Mouse (Mus musculus) heart, embryonic 13.5 days (tissue): ENCODE results near the gene Slc22a4. TPM values are rescaled to one million over a fixed set of nuclear protein-coding genes. Genes with fewer than 3 reads are reported as not detected.

ENCODE experiments used
- ATAC-seq: fragments of 200-750 bp; cut with Nextera tagmentation; 2 replicates; pipeline ENCODE4 v1.8.0; 2017; ENCODE audit warnings: moderate TSS enrichment; ENCODE audit not compliant: insufficient number of reproducible peaks, low FRiP score, low TSS enrichment; ENCODE audit errors: extremely low read depth
- H3K27ac ChIP-seq: fragments of 300-500 bp; sonication (generic); replicated peaks from 2 replicates; pipeline ENCODE4 v1.5.1; 2015; ENCODE audit warnings: moderate library complexity, mild to moderate bottlenecking, inconsistent platforms
- H3K27me3 ChIP-seq: fragments of 300-500 bp; sonication (generic); replicated peaks from 2 replicates; pipeline ENCODE4 v1.6.1; 2015; ENCODE audit warnings: mild to moderate bottlenecking, inconsistent platforms
- H3K36me3 ChIP-seq: fragments of 300-500 bp; sonication (generic); 2 replicates; pipeline ENCODE4 v1.6.1; 2015; ENCODE audit warnings: mild to moderate bottlenecking, inconsistent platforms
- H3K4me1 ChIP-seq: fragments of 300-500 bp; sonication (generic); 2 replicates; pipeline ENCODE4 v1.6.1; 2015; ENCODE audit warnings: inconsistent platforms
- H3K4me2 ChIP-seq: fragments of 300-500 bp; sonication (generic); 2 replicates; pipeline ENCODE4 v1.6.1; 2015; ENCODE audit warnings: inconsistent platforms, mild to moderate bottlenecking, moderate library complexity
- H3K4me3 ChIP-seq: fragments of 300-500 bp; sonication (generic); 2 replicates; pipeline ENCODE4 v1.5.1; 2015; ENCODE audit warnings: moderate library complexity, mild to moderate bottlenecking, inconsistent platforms
- H3K9ac ChIP-seq: fragments of 300-500 bp; sonication (generic); 2 replicates; pipeline ENCODE4 v1.6.1; 2015; ENCODE audit warnings: inconsistent platforms, mild to moderate bottlenecking, moderate library complexity
- H3K9me3 ChIP-seq: fragments of 300-500 bp; sonication (generic); 2 replicates; pipeline ENCODE4 v1.6.1; 2016; ENCODE audit warnings: inconsistent platforms
- WGBS: fragments of 180-500 bp; shearing (Covaris S2); methylation state at CpG from one replicate; pipeline ENCODE4 v1.1.7; 2015; ENCODE audit warnings: mixed read lengths; 5-methylcytosine and 5-hydroxymethylcytosine counted together
- polyA plus RNA-seq: library from polyadenylated mRNA; unstranded; fragments of >200 nt; fragmentation: Nextera tagmentation; extraction: Ambion mirVana; gene quantifications from 2 replicates; pipeline ENCODE4 v1.2.1, GENCODE M21; 2015

Slc22a4 gene
- 2.3 and 3.1 TPM in 2 replicates for polyA plus RNA-seq

DNA sequence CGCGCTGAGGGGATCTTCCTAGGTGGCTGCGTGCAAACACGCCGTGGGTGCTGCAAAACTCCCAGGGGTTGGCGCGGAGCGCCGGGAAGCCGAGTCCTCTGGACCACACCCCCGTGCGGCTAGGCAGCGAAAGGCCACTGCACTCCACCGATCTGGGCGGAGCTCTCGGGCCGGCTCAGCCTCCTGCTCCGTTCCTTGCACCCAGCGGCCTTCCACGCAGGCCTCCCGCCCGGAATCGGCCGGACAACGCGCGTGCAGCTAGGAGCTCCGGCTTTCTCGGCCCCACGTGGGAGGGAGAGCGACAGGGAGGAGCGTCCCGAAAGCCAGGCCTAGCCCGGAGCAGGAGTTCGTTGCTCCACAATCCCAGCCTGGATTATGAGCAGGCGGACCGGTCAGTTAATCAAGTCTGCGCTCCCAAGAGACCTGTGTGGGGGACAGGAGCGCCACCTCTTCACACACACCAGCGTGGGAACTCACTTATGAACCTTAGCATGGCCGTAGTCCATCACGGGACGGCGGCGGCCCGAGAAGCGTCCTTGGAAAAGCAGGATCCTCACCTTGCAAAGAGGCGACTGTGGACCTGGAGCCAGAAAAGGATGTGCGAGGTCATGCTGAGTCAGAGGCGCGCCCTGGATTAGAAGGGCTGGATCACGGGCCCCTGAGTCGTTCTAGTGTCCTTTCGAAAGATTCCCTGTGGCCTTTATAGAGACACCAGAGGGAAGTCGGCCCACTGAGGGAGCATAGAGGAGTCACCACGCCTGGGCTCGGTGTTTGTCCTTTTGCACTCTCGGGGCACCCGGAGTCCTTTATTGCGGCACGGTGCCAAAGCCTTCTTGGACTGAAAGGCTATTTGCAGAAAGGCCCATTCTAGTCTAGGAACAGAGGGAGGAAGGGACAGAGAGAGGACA lies at the start of gene Slc22a4:
TSS of gene Slc22a4 (minus strand) at position 47 of the 908 bp plus-strand sequence.
- Histone ChIP-seq H3K9ac (peak within 1 kb of the TSS; percentile 81), H3K4me3 (peak within 1 kb of the TSS; percentile 62), H3K4me1 (peaks cover 15% of the 10 kb centered on the region), H3K27ac (peak within 1 kb of the TSS; percentile 56), H3K36me3 (no peaks in the 10 kb centered on the region), H3K4me2 (peak within 1 kb of the TSS; percentile 92), H3K9me3 (no peaks in the 10 kb centered on the region), H3K27me3 (peaks cover 49% of the 10 kb centered on the region)
- WGBS, result 3% methylated on average over 61 of the region's 61 CpGs
- peak; percentile 90 for ATAC-seq

DNA sequence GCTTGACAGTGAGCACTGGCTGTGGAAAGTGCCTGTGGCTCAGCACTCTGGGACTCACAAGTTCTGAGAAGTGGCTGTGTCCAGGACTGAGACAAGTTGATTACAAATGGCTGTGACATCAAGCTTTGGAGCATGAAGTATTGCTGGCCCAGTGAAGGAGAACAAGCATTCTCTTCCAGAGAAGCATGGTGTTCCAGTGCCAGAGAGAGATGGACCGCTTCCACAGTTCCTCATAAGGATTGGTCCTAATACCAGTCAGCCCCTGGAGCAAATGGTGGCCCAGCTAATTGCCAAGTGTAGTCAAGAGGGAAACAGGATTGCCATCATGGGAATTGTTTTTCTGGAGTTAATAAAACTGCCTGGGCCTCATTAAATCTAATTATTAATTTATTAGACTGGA lies 48.2 kb upstream of the Slc22a4 start:
- 91% methylated on average over 1 of the region's 1 CpGs for WGBS
- no peak for ATAC-seq
- no peak overlapping the region for H3K4me2 ChIP-seq

DNA sequence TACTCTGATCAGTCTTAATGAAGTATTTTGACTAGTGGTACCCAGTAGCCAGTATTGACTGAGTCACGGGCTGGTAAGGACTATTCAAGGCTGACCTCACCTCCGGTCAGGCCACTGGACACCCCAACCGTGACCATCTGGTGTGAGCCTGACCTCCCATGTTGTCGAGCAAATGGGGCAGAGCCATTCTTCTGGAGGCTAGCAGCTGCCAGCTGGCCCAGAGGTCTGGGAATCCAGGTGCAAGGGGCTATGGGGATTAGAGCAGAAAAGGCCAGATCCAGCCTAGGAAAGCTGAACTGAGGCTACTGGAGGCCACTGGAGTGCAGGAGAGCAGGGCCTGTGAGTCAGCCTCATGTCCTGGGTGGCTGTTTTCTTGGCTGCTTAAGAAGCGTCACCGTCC lies 47.5 kb upstream of the Slc22a4 start:
- Histone ChIP-seq H3K9me3 (no peaks in the 10 kb centered on the region), H3K36me3 (no peaks in the 10 kb centered on the region), H3K27ac (no peak overlapping the region), H3K27me3 (peaks cover 61% of the 10 kb centered on the region), H3K4me3 (no peak overlapping the region), H3K9ac (no peak overlapping the region), H3K4me2 (no peak overlapping the region), H3K4me1 (peaks cover 22% of the 10 kb centered on the region)
- ATAC-seq, result no peak
- 71% methylated on average over 6 of the region's 6 CpGs for WGBS

More for the DNA sequence above, 48.2 kb upstream of the Slc22a4 start:
- Histone ChIP-seq H3K9ac (no peak overlapping the region), H3K27me3 (peaks cover 54% of the 10 kb centered on the region), H3K36me3 (no peaks in the 10 kb centered on the region), H3K9me3 (no peaks in the 10 kb centered on the region), H3K27ac (no peak overlapping the region), H3K4me3 (no peak overlapping the region), H3K4me1 (peaks cover 25% of the 10 kb centered on the region)

DNA sequence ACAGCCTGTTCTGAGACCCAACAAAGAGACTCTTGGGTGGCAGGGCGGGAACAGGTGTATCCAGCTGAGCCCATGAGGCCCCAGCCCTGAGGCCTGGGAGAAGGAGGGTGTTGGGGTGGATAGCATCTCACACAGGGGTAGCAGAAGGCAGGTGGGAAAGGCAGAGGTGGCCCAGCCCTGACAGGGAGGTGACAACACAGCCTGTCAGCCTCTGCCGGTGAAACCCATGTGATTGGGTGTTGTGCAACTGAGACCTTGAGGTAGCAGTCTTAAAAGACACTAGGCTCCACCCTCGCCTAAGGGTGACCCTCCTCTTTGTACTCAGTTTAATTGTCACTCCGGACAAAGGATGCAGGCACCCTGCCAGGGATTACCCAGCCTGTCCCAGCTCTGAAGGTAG lies 45.4 kb upstream of the Slc22a4 start:
- WGBS, result 50% methylated on average over 4 of the region's 4 CpGs

DNA sequence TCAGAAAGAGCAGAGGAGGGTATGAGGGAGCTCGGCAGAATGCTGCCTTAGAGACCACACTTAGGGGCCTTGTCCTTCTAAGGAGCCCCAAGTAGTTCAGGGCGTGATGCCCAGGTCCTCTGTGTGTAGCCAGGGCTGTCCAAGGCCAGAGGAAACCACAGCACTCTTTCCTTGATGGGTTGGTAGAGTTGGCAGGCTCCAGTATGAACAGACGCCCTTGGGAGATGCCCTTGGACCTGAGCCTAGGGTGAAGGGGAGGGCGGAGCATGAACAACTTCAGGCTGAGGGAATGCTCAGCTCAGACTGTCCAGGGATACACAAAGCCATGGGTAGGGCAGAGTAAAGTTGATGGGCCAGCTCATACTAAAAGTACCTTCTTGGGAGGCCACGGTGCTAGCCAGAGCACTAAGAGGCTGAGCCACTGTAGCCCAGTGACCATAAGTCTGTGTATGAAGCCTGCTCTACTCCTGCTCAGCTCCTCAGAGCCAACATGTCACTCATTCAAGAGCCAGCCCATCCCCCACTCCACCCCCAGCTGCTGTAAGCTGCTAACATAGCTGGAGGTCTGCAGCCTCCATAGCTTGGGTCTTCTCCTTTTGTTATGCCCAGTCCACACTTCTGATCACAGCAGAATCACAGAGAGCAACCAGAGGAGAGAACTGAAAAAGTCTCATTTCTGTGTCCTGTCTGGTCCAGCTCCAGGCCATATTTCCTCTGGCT lies 44.0 kb upstream of the Slc22a4 start:
- no peak overlapping the region for H3K4me3 ChIP-seq
- no peak overlapping the region for H3K9ac ChIP-seq
- no peak overlapping the region for H3K4me2 ChIP-seq
- peaks cover 92% of the 10 kb centered on the region for H3K27me3 ChIP-seq
- H3K4me1 ChIP-seq, result peaks cover 47% of the 10 kb centered on the region
- WGBS, result 85% methylated on average over 5 of the region's 5 CpGs
- H3K36me3 ChIP-seq, result no peaks in the 10 kb centered on the region
- no peak overlapping the region for H3K27ac ChIP-seq
- ATAC-seq, result no peak
- no peaks in the 10 kb centered on the region for H3K9me3 ChIP-seq

More for the DNA sequence above, 45.4 kb upstream of the Slc22a4 start:
- H3K4me3 ChIP-seq, result no peak overlapping the region
- H3K4me1 ChIP-seq, result peaks cover 33% of the 10 kb centered on the region
- peak overlapping the region; percentile 11; the same call in 1 of the 2 replicates for H3K4me2 ChIP-seq
- H3K9me3 ChIP-seq, result no peaks in the 10 kb centered on the region
- no peak for ATAC-seq
- H3K27ac ChIP-seq, result no peak overlapping the region
- H3K27me3 ChIP-seq, result peaks cover 82% of the 10 kb centered on the region
- H3K36me3 ChIP-seq, result no peaks in the 10 kb centered on the region
- 0 out of 2 replicates have a peak overlapping the region, but pooled peaks have one; percentile 6 for H3K9ac ChIP-seq

DNA sequence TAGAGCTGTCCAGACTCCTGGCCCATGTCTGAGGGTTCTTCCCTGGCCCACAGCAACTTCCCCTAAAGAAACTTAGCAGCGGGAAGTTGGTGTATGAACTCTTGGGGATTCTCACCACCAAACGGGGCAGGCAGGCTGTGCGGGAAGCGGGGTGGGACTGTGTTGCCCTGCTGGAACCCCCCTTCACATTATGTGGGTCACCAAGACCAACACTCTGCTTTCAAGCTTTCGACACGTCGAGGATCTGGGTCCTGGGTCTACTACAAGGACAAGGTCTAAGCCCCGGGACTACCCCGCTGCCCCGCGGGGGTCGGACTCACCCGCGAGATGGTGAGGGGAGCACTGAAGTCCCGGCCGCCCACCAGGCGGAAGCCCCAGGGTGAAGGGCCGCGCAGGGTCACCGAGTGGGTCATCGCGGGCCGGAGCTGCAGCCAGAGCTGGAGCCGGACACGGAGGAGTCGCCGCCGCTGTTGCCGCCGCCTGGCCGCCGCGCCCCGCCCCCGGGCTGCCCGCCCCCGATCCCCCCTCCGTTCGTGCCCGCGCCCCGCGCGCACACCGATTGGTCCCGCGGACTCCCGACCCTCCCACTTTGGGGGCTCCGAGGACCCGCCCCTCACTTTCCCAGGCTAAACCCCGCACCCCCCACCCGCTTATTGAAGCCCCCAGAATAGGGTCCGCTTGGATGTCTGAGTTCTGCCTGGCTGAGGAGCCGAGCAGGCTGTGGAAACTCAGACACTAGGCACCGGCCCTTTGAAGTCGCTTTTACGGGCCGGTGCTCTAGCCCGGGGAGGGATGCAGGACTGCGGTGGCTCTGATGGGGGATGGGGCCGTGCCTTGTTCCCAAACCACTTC lies 40.9 kb upstream of the Slc22a4 start, which contains the start of gene Pdlim4:
TSS of gene Pdlim4 (minus strand) at position 495 of the 852 bp plus-strand sequence.
- Histone ChIP-seq H3K4me2 (peak within 1 kb of the TSS; percentile 94), H3K4me3 (peak within 1 kb of the TSS; percentile 63), H3K9me3 (no peaks in the 10 kb centered on the region), H3K36me3 (no peaks in the 10 kb centered on the region), H3K27me3 (peaks cover 94% of the 10 kb centered on the region), H3K9ac (peak within 1 kb of the TSS; percentile 82), H3K4me1 (peaks cover 74% of the 10 kb centered on the region), H3K27ac (no peak within 1 kb of the TSS; the same call in 1 of the 2 replicates)
- ATAC-seq, result no peak
- WGBS, result 2% methylated on average over 55 of the region's 61 CpGs

DNA sequence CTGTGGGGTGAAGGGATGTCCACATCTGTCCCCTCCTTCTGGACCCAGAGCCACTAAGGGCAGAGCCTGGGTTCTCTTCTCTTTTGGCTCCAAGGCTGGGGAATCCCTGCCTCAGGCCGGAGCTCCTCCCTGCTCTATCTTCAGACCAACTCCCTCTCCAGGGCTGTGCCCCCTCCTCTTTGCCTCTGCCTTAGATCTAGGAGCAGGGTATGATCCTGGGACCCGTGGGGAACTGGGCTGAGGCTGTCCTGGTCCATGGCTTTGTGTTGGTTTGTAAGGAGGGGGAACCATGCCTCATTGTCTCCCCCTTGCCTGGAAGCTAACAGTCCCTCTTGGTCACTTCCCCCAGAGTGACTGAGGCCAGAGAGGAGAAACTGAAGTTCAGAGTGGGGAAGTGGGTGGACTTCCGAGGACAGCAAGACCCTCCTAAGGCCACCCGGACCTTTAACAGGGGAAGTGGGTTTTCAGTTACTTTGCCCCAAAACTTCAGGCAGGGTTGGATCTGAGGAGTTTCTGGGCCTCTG lies 40.2 kb upstream of the Slc22a4 start:
- Histone ChIP-seq H3K4me1 (peaks cover 69% of the 10 kb centered on the region), H3K9ac (peak overlapping the region; percentile 82), H3K9me3 (no peaks in the 10 kb centered on the region), H3K36me3 (no peaks in the 10 kb centered on the region), H3K4me3 (peak overlapping the region; percentile 63), H3K4me2 (peak overlapping the region; percentile 94), H3K27ac (no peak overlapping the region; the same call in 1 of the 2 replicates), H3K27me3 (peaks cover 91% of the 10 kb centered on the region)
- no peak for ATAC-seq
- 29% methylated on average over 4 of the region's 4 CpGs for whole genome bisulfite sequencing

DNA sequence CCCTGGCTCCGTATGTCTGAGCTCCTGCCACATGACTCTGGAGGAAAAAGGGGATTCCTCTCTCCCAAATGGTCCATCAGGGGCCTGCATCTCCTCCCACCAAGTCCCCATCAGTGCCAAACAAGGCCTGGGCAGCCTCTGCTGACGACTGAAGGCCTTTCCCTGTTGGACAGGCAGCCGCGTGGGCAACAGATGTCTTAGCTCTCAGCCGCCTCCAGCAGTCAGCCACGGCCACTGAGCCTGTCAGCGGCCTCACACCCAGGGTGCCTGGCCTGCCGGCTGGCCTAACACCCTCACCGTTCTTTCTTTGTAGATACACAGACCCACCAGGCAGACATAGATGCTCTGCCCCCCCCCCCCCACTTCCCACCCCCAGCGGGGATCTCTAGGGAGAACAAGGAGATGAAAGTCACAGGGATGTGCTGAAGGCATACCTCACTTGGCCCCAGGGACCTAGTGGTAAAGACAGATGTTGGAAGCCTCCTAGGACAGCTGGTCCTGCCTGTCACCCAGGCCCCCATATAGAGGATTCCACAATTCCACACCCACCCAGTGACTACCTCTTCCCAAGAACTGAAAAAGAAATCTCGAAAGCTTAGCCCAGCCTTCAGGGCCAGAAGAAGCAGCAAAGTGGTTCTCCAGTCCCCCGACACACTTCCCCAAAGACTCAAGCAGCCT lies 39.6 kb upstream of the Slc22a4 start:
- H3K9ac ChIP-seq, result no peak overlapping the region
- H3K36me3 ChIP-seq, result no peaks in the 10 kb centered on the region
- H3K27me3 ChIP-seq, result peaks cover 87% of the 10 kb centered on the region
- peak overlapping the region; percentile 63; the same call in 1 of the 2 replicates for H3K4me3 ChIP-seq
- H3K4me2 ChIP-seq, result peak overlapping the region; percentile 94
- H3K9me3 ChIP-seq, result no peaks in the 10 kb centered on the region
- H3K27ac ChIP-seq, result no peak overlapping the region
- ATAC-seq, result no peak
- H3K4me1 ChIP-seq, result peaks cover 69% of the 10 kb centered on the region
- 27% methylated on average over 12 of the region's 12 CpGs for WGBS

DNA sequence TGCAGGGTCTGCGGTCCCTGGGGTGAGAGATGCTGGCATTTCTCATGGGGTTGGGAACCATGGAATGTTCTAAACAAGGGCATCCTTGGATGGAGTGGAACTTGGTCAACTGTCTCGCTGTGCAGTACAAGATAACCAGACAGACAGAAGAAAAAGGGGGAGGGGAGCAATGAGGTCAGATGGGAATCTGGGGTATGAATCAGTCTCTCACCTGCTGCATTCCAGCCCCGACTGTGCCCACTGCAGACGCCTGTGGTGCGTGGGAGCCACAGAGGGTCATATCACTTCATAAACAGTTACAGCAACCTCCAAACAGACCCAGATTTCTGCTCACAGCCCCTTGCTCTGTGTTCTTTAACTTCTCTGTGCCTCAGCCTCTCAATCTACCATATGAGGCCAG lies 38.5 kb upstream of the Slc22a4 start:
- 55% methylated on average over 5 of the region's 5 CpGs for WGBS
- no peak for ATAC-seq
- no peak overlapping the region for H3K27ac ChIP-seq
- no peak overlapping the region for H3K4me3 ChIP-seq
- peaks cover 80% of the 10 kb centered on the region for H3K27me3 ChIP-seq
- H3K36me3 ChIP-seq, result no peaks in the 10 kb centered on the region
- H3K4me2 ChIP-seq, result no peak overlapping the region
- H3K9ac ChIP-seq, result peak overlapping the region; percentile 6; the same call in 1 of the 2 replicates
- peaks cover 69% of the 10 kb centered on the region for H3K4me1 ChIP-seq
- H3K9me3 ChIP-seq, result no peaks in the 10 kb centered on the region

DNA sequence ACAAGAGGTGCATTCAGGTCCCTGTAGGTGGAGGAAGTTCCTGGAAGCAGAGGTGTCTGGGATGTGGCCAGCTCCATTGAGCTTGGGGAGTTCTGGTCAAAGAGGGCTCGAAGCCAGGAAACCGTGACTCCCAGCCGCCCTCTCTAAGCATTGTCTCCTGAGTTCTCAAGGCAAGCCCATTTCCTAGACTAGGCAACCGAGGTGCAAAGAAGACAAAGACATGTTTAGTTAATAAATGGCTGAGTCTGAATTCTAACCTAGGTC lies 38.0 kb upstream of the Slc22a4 start:
- no peak overlapping the region for H3K4me2 ChIP-seq
- 84% methylated on average over 4 of the region's 4 CpGs for WGBS

More for the DNA sequence above, 38.0 kb upstream of the Slc22a4 start:
- Histone ChIP-seq H3K36me3 (no peaks in the 10 kb centered on the region), H3K27me3 (peaks cover 79% of the 10 kb centered on the region), H3K4me1 (peaks cover 73% of the 10 kb centered on the region), H3K9ac (no peak overlapping the region), H3K4me3 (no peak overlapping the region), H3K27ac (no peak overlapping the region), H3K9me3 (no peaks in the 10 kb centered on the region)
- ATAC-seq, result no peak
